ENCODE assay signal across 7 mouse cellular contexts in genomic region chr1:135698996-135699705, GRCm38 (mm10). TPM values are rescaled to one million over a fixed set of nuclear protein-coding genes. Genes with fewer than 3 reads are reported as not detected.
A peak's percentile ranks its signal among the peaks of the same experiment; 100 is the strongest.
DNase-seq lines count a peak whose midpoint lies in the region; ATAC-seq and TF ChIP-seq lines count a peak whose summit lies in the region.

No protein-coding gene starts in this region.

- H3K27ac ChIP-seq in embryonic facial prominence, embryonic 10.5 days (replicated peaks), result no peak overlapping the region
- peak overlapping the region; percentile 54 for H3K27ac ChIP-seq in limb, embryonic 12.5 days
- peak overlapping the region; percentile 43; the same call in 1 of the 2 replicates for H3K27ac ChIP-seq in midbrain, embryonic 12.5 days (replicated peaks)
- no peak overlapping the region for H3K27ac ChIP-seq in spleen, adult 2 months (ENCODE audit: insufficient read depth, low read length)

- 2% methylated on average over 29 of the region's 29 CpGs for WGBS in embryonic facial prominence, embryonic 10.5 days
- 2% methylated on average over 29 of the region's 29 CpGs for WGBS in limb, embryonic 12.5 days
- 2% methylated on average over 29 of the region's 29 CpGs for WGBS in midbrain, embryonic 12.5 days
- WGBS in spleen, adult 2 months, result 39% methylated on average over 29 of the region's 29 CpGs

- no peaks in the 10 kb centered on the region for H3K36me3 ChIP-seq in embryonic facial prominence, embryonic 10.5 days (replicated peaks)
- no peaks in the 10 kb centered on the region for H3K36me3 ChIP-seq in limb, embryonic 12.5 days
- H3K36me3 ChIP-seq in midbrain, embryonic 12.5 days, result no peaks in the 10 kb centered on the region
- no peaks in the 10 kb centered on the region for H3K36me3 ChIP-seq in spleen, adult 2 months (ENCODE audit: control insufficient read depth, insufficient read depth, low read length)

- ATAC-seq in limb, embryonic 12.5 days (ENCODE audit: insufficient number of reproducible peaks, insufficient read depth, low FRiP score, low TSS enrichment, low read depth), result 0 out of 2 replicates have a peak, but pooled peaks have one; percentile 16
- peak; percentile 76 for ATAC-seq in midbrain, embryonic 12.5 days (ENCODE audit: low FRiP score, low read depth)

- peak overlapping the region; percentile 37; the same call in 1 of the 2 replicates for H3K9ac ChIP-seq in limb, embryonic 12.5 days (replicated peaks)
- H3K9ac ChIP-seq in midbrain, embryonic 12.5 days (replicated peaks), result peak overlapping the region; percentile 39

- peaks cover 35% of the 10 kb centered on the region for H3K27me3 ChIP-seq in embryonic facial prominence, embryonic 10.5 days (replicated peaks; ENCODE audit: low read depth, poor library complexity, severe bottlenecking)
- H3K27me3 ChIP-seq in limb, embryonic 12.5 days, result peaks cover 4% of the 10 kb centered on the region; the same call in 1 of the 2 replicates
- H3K27me3 ChIP-seq in midbrain, embryonic 12.5 days, result peaks cover 34% of the 10 kb centered on the region
- no peaks in the 10 kb centered on the region for H3K27me3 ChIP-seq in spleen, adult 2 months (ENCODE audit: control insufficient read depth, insufficient read depth, low read length)

- no peak for TF ChIP-seq POLR2A in spleen, adult 2 months (IDR thresholded peaks at IDR 0.05; ENCODE audit: low read depth, low read length)

- peaks cover 7% of the 10 kb centered on the region; the same call in 1 of the 2 replicates for H3K9me3 ChIP-seq in embryonic facial prominence, embryonic 10.5 days
- H3K9me3 ChIP-seq in limb, embryonic 12.5 days, result peaks cover 6% of the 10 kb centered on the region; the same call in 1 of the 2 replicates
- H3K9me3 ChIP-seq in midbrain, embryonic 12.5 days, result peaks cover 4% of the 10 kb centered on the region; the same call in 1 of the 2 replicates

- H3K4me2 ChIP-seq in limb, embryonic 12.5 days, result peak overlapping the region; percentile 67
- H3K4me2 ChIP-seq in midbrain, embryonic 12.5 days (replicated peaks), result peak overlapping the region; percentile 65

- peak; percentile 68 for DNase-seq in adrenal gland, adult 8-10 months
- DNase-seq in embryonic facial prominence, embryonic 10.5 days (ENCODE audit: low spot score), result peak; percentile 82
- peak; percentile 89 to 92 for DNase-seq in heart, adult 18-20 months
- peak; percentile 79 for DNase-seq in kidney, adult 18-20 months
- DNase-seq in spleen, adult 2 months (ENCODE audit: low read depth in 1 of 2, low spot score in 2 of 2), result peak in 1 of 2 experiments; percentile 34

- H3K4me3 ChIP-seq in embryonic facial prominence, embryonic 10.5 days, result peak overlapping the region; percentile 48
- peak overlapping the region; percentile 34 for H3K4me3 ChIP-seq in limb, embryonic 12.5 days (replicated peaks)
- H3K4me3 ChIP-seq in midbrain, embryonic 12.5 days, result peak overlapping the region; percentile 35
- no peak overlapping the region for H3K4me3 ChIP-seq in spleen, adult 2 months (ENCODE audit: extremely low read depth, insufficient read depth, insufficient read length)

- TF ChIP-seq CTCF in spleen, adult 2 months (IDR thresholded peaks at IDR 0.05; ENCODE audit: extremely low read depth, insufficient read depth, insufficient read length, insufficient replicate concordance), result peak; percentile 37; the same call in 1 of the 2 replicates

- H3K4me1 ChIP-seq in embryonic facial prominence, embryonic 10.5 days, result peaks cover 24% of the 10 kb centered on the region
- H3K4me1 ChIP-seq in limb, embryonic 12.5 days (replicated peaks), result peaks cover 26% of the 10 kb centered on the region
- peaks cover 17% of the 10 kb centered on the region for H3K4me1 ChIP-seq in midbrain, embryonic 12.5 days
- peaks cover 2% of the 10 kb centered on the region; the same call in 1 of the 2 replicates for H3K4me1 ChIP-seq in spleen, adult 2 months (ENCODE audit: control insufficient read depth, insufficient read depth, insufficient read length)

RNA-seq across cellular contexts. Expression of gene Csrp1, which starts 20.7 kb away (rescaled TPM):
- total RNA-seq in adrenal gland, adult 8-10 months (2022), result 100 to 1,000 TPM in 1 of 4 experiments, 10 to 100 TPM in 3; 92.3 to 122 (median 99.0) TPM
- polyA plus RNA-seq in embryonic facial prominence, embryonic 10.5 days (2016; fragmentation: Nextera tagmentation; extraction: Ambion mirVana), result 47.4 and 51.9 TPM in 2 replicates
- 10 to 100 TPM; 47.0 to 51.1 TPM for total RNA-seq in heart, adult 18-20 months (2021)
- 63.6 and 75.1 TPM in 2 replicates for polyA plus RNA-seq in limb, embryonic 12.5 days (2016; fragmentation: Nextera tagmentation; extraction: Ambion mirVana)
- 35.6 and 41.0 TPM in 2 replicates for polyA plus RNA-seq in midbrain, embryonic 12.5 days (2016; fragmentation: Nextera tagmentation; extraction: Ambion mirVana)
- polyA plus RNA-seq in spleen, adult 2 months (2012; rRNA removed), result 174 and 192 TPM in 2 replicates

Comparison
In these comparisons a context has a peak if more than half of its experiments do, and no peak if none do; other contexts are left out.
1. H3K27ac ChIP-seq: peak in limb, embryonic 12.5 days (single experiment) and midbrain, embryonic 12.5 days (single experiment); none in embryonic facial prominence, embryonic 10.5 days (single experiment) and spleen, adult 2 months (single experiment).